Mouse (Mus musculus): ENCODE measurements around the gene Ropn1. TPM values are rescaled to one million over a fixed set of nuclear protein-coding genes. Genes with fewer than 3 reads are reported as not detected.
"Not testable (repeated sequence)": the region's sequence is repeated elsewhere in the genome, so short reads cannot be mapped to it uniquely, and the experiment has no call there.

Gene Ropn1
- total and polyA plus RNA-seq, 2 experiments from 2014 or later: not detected

GRCm38 (mm10) chr16:34614021-34614420, 35.7 kb upstream of the Ropn1 start:
- ATAC-seq (ENCODE audit: low FRiP score): no peak
- TF ChIP-seq CTCF (IDR thresholded peaks at IDR 0.05): no peak
- Histone ChIP-seq H3K27ac (ENCODE audit: low read depth, low read length) (no peak overlapping the region), H3K27me3 (ENCODE audit: insufficient read depth, low read length) (no peaks in the 10 kb centered on the region), H3K4me1 (ENCODE audit: insufficient read depth, low read length) (no peaks in the 10 kb centered on the region), H3K36me3 (ENCODE audit: insufficient read depth, low read length) (no peaks in the 10 kb centered on the region), H3K9ac (replicated peaks; ENCODE audit: low read length, poor library complexity, severe bottlenecking) (no peak overlapping the region), H3K4me3 (ENCODE audit: low read depth, low read length) (no peak overlapping the region), H3K9me3 (ENCODE audit: low read length) (no peaks in the 10 kb centered on the region), H3K4me2 (ENCODE audit: low read depth, low read length, poor library complexity, severe bottlenecking) (no peak overlapping the region)
- no peak for DNase-seq (ENCODE audit: low spot score)
- WGBS: 84% methylated on average over 2 of the region's 2 CpGs

- Histone ChIP-seq H3K36me3 (ENCODE audit: insufficient read depth, low read length) (no peaks in the 10 kb centered on the region), H3K4me1 (ENCODE audit: insufficient read depth, low read length) (no peaks in the 10 kb centered on the region), H3K4me3 (ENCODE audit: low read depth, low read length) (no peak overlapping the region), H3K9me3 (ENCODE audit: low read length) (no peaks in the 10 kb centered on the region), H3K27me3 (ENCODE audit: insufficient read depth, low read length) (no peaks in the 10 kb centered on the region), H3K27ac (ENCODE audit: low read depth, low read length) (no peak overlapping the region), H3K9ac (replicated peaks; ENCODE audit: low read length, poor library complexity, severe bottlenecking) (no peak overlapping the region), H3K4me2 (ENCODE audit: low read depth, low read length, poor library complexity, severe bottlenecking) (no peak overlapping the region)
- peak; percentile 24 for DNase-seq (ENCODE audit: low spot score)
- 38% methylated on average over 2 of the region's 2 CpGs for WGBS
- ATAC-seq (ENCODE audit: low FRiP score): no peak
- no peak for TF ChIP-seq CTCF (IDR thresholded peaks at IDR 0.05)
Observed at GRCm38 (mm10) chr16:34627591-34627990, 22.1 kb upstream of the Ropn1 start.

- no peak overlapping the region for H3K4me2 ChIP-seq (ENCODE audit: low read depth, low read length, poor library complexity, severe bottlenecking)
- no peak for ATAC-seq (ENCODE audit: low FRiP score)
- WGBS: 85% methylated on average over 4 of the region's 4 CpGs
- no peak for DNase-seq (ENCODE audit: low spot score)
- H3K4me3 ChIP-seq (ENCODE audit: low read depth, low read length): no peak overlapping the region
- no peaks in the 10 kb centered on the region for H3K36me3 ChIP-seq (ENCODE audit: insufficient read depth, low read length)
- H3K27ac ChIP-seq (ENCODE audit: low read depth, low read length): no peak overlapping the region
- TF ChIP-seq CTCF (IDR thresholded peaks at IDR 0.05): no peak
- H3K9ac ChIP-seq (replicated peaks; ENCODE audit: low read length, poor library complexity, severe bottlenecking): no peak overlapping the region
- H3K4me1 ChIP-seq (ENCODE audit: insufficient read depth, low read length): no peaks in the 10 kb centered on the region
- no peaks in the 10 kb centered on the region for H3K27me3 ChIP-seq (ENCODE audit: insufficient read depth, low read length)
- no peaks in the 10 kb centered on the region for H3K9me3 ChIP-seq (ENCODE audit: low read length)
Observed at GRCm38 (mm10) chr16:34628397-34628796, 21.3 kb upstream of the Ropn1 start.

- Histone ChIP-seq H3K27me3 (ENCODE audit: insufficient read depth, low read length) (no peaks in the 10 kb centered on the region), H3K4me2 (ENCODE audit: low read depth, low read length, poor library complexity, severe bottlenecking) (no peak overlapping the region), H3K9ac (replicated peaks; ENCODE audit: low read length, poor library complexity, severe bottlenecking) (no peak overlapping the region), H3K9me3 (ENCODE audit: low read length) (no peaks in the 10 kb centered on the region), H3K27ac (ENCODE audit: low read depth, low read length) (no peak overlapping the region), H3K4me3 (ENCODE audit: low read depth, low read length) (no peak overlapping the region), H3K36me3 (ENCODE audit: insufficient read depth, low read length) (no peaks in the 10 kb centered on the region), H3K4me1 (ENCODE audit: insufficient read depth, low read length) (no peaks in the 10 kb centered on the region)
- no peak for TF ChIP-seq CTCF (IDR thresholded peaks at IDR 0.05)
- DNase-seq (ENCODE audit: low spot score): no peak
- 56% methylated on average over 3 of the region's 3 CpGs for WGBS
- ATAC-seq (ENCODE audit: low FRiP score): no peak
Observed at GRCm38 (mm10) chr16:34635557-34635956, 14.2 kb upstream of the Ropn1 start.

GRCm38 (mm10) chr16:34643511-34644259, 6.0 kb upstream of the Ropn1 start:
- WGBS: 73% methylated on average over 8 of the region's 8 CpGs
- no peaks in the 10 kb centered on the region for H3K9me3 ChIP-seq (ENCODE audit: low read length)
- no peaks in the 10 kb centered on the region for H3K36me3 ChIP-seq (ENCODE audit: insufficient read depth, low read length)
- no peak overlapping the region for H3K4me3 ChIP-seq (ENCODE audit: low read depth, low read length)
- no peak for DNase-seq (ENCODE audit: low spot score)
- no peak overlapping the region for H3K4me2 ChIP-seq (ENCODE audit: low read depth, low read length, poor library complexity, severe bottlenecking)
- TF ChIP-seq CTCF (IDR thresholded peaks at IDR 0.05): no peak
- no peak overlapping the region for H3K27ac ChIP-seq (ENCODE audit: low read depth, low read length)
- no peak for ATAC-seq (ENCODE audit: low FRiP score)
- no peaks in the 10 kb centered on the region for H3K4me1 ChIP-seq (ENCODE audit: insufficient read depth, low read length)
- H3K27me3 ChIP-seq (ENCODE audit: insufficient read depth, low read length): no peaks in the 10 kb centered on the region
- H3K9ac ChIP-seq (replicated peaks; ENCODE audit: low read length, poor library complexity, severe bottlenecking): no peak overlapping the region

GRCm38 (mm10) chr16:34653023-34653422, 3.3 kb downstream of the Ropn1 start:
- Histone ChIP-seq H3K27ac (ENCODE audit: low read depth, low read length) (no peak overlapping the region), H3K9ac (replicated peaks; ENCODE audit: low read length, poor library complexity, severe bottlenecking) (no peak overlapping the region), H3K4me1 (ENCODE audit: insufficient read depth, low read length) (peaks cover 1% of the 10 kb centered on the region; the same call in 1 of the 2 replicates), H3K4me3 (ENCODE audit: low read depth, low read length) (no peak overlapping the region), H3K9me3 (ENCODE audit: low read length) (no peaks in the 10 kb centered on the region), H3K27me3 (ENCODE audit: insufficient read depth, low read length) (no peaks in the 10 kb centered on the region), H3K4me2 (ENCODE audit: low read depth, low read length, poor library complexity, severe bottlenecking) (no peak overlapping the region), H3K36me3 (ENCODE audit: insufficient read depth, low read length) (no peaks in the 10 kb centered on the region)
- no peak for TF ChIP-seq CTCF (IDR thresholded peaks at IDR 0.05)
- ATAC-seq (ENCODE audit: low FRiP score): no peak
- WGBS: 92% methylated on average over 5 of the region's 5 CpGs
- DNase-seq (ENCODE audit: low spot score): no peak

GRCm38 (mm10) chr16:34657566-34657965, 7.8 kb downstream of the Ropn1 start:
- not testable (repeated sequence) for ATAC-seq (ENCODE audit: low FRiP score); H3K27me3 ChIP-seq (ENCODE audit: insufficient read depth, low read length); H3K36me3 ChIP-seq (ENCODE audit: insufficient read depth, low read length); H3K9me3 ChIP-seq (ENCODE audit: low read length); H3K27ac ChIP-seq (ENCODE audit: low read depth, low read length); H3K4me1 ChIP-seq (ENCODE audit: insufficient read depth, low read length); DNase-seq (ENCODE audit: low spot score)
- peak overlapping the region; percentile 49 for H3K4me2 ChIP-seq (ENCODE audit: low read depth, low read length, poor library complexity, severe bottlenecking)
- 0 out of 2 replicates have a peak overlapping the region, but pooled peaks have one; percentile 25 for H3K9ac ChIP-seq (replicated peaks; ENCODE audit: low read length, poor library complexity, severe bottlenecking)
- H3K4me3 ChIP-seq (ENCODE audit: low read depth, low read length): peak overlapping the region; percentile 28
- 4% methylated on average over 16 of the region's 16 CpGs for WGBS
